ENCODE assay signal across 10 mouse cellular contexts in genomic region chr14:19737568-19737967, GRCm38 (mm10). TPM values are rescaled to one million over a fixed set of nuclear protein-coding genes. Genes with fewer than 3 reads are reported as not detected.
DNase-seq lines count a peak whose midpoint lies in the region; ATAC-seq and TF ChIP-seq lines count a peak whose summit lies in the region.
"Had no signal": no experiment of that assay in that cellular context is flagged by ENCODE, and none has a peak within 500 bp of the region (broad histone marks: within the 10 kb centered on the region; RNA-seq: fewer than 3 reads in every experiment).

No protein-coding gene starts in this region.

- intact Hi-C loops in gastrocnemius, adult 2 months (cut with DNase I) = no loop called here

- TF ChIP-seq POLR2A in myocyte (IDR thresholded peaks at IDR 0.05; ENCODE audit: insufficient read length, low read depth) = no peak

- H3K27ac ChIP-seq in gastrocnemius, adult 2 months = peak overlapping the region; percentile 58
- H3K27ac ChIP-seq in liver, embryonic 11.5 days (ENCODE audit: low read depth, low read length) = peak overlapping the region; percentile 25; the same call in 1 of the 2 replicates
- H3K27ac ChIP-seq in forebrain, embryonic 14.5 days (ENCODE audit: low read depth, low read length) = peak overlapping the region; percentile 3; the same call in 1 of the 2 replicates

- DNase-seq in gastrocnemius, adult 2 months = no peak
- DNase-seq in gastrocnemius, postnatal 25 days = no peak
- DNase-seq in liver, embryonic 11.5 days (ENCODE audit: low spot score) = no peak
- no peak for DNase-seq in liver
- DNase-seq in forebrain, embryonic 14.5 days (ENCODE audit: low spot score) = no peak
- DNase-seq in left cerebral cortex, adult 9 months (ENCODE audit: low spot score in 2 of 2) = no peak
- DNase-seq in spleen, adult 12 weeks (ENCODE audit: low spot score) = no peak
- DNase-seq: cerebellum, postnatal 10 days; spleen, adult 18-20 months had no signal

- no peaks in the 10 kb centered on the region for H3K79me2 ChIP-seq in myocyte (ENCODE audit: control insufficient read depth, insufficient read depth)

- no peak overlapping the region for H3K4me2 ChIP-seq in liver, embryonic 11.5 days
- H3K4me2 ChIP-seq in forebrain, embryonic 14.5 days (ENCODE audit: low read length) = no peak overlapping the region
- peak overlapping the region; percentile 56 for H3K4me2 ChIP-seq in myocyte (ENCODE audit: low read depth)

- no peak overlapping the region for H3K9ac ChIP-seq in liver, embryonic 11.5 days (ENCODE audit: low read depth, low read length)
- H3K9ac ChIP-seq in forebrain, embryonic 14.5 days (ENCODE audit: low read length) = no peak overlapping the region

- no peak; the same call in 1 of the 2 replicates for ATAC-seq in liver, embryonic 11.5 days (replicated peaks; ENCODE audit: low FRiP score)
- ATAC-seq in forebrain, embryonic 14.5 days = no peak

- H3K36me3 ChIP-seq in liver, embryonic 11.5 days (ENCODE audit: control insufficient read depth, insufficient read depth, low read length) = no peaks in the 10 kb centered on the region
- no peaks in the 10 kb centered on the region for H3K36me3 ChIP-seq in forebrain, embryonic 14.5 days (ENCODE audit: control insufficient read depth, insufficient read depth, low read length)
- no peaks in the 10 kb centered on the region for H3K36me3 ChIP-seq in myocyte (ENCODE audit: control insufficient read depth, insufficient read depth)

- H3ac ChIP-seq in myocyte (ENCODE audit: control insufficient read depth, insufficient read length) = no peak overlapping the region

- H3K9me3 ChIP-seq in liver, embryonic 11.5 days (ENCODE audit: control insufficient read depth, low read length) = no peaks in the 10 kb centered on the region
- H3K9me3 ChIP-seq in forebrain, embryonic 14.5 days (replicated peaks; ENCODE audit: control insufficient read depth, low read length) = no peaks in the 10 kb centered on the region

- no peaks in the 10 kb centered on the region for H3K27me3 ChIP-seq in liver, embryonic 11.5 days (replicated peaks; ENCODE audit: control insufficient read depth, insufficient read depth, low read length)
- no peaks in the 10 kb centered on the region for H3K27me3 ChIP-seq in forebrain, embryonic 14.5 days (replicated peaks; ENCODE audit: control insufficient read depth, insufficient read depth, low read length)
- H3K27me3 ChIP-seq in myocyte (ENCODE audit: control insufficient read depth, insufficient read depth, insufficient read length) = no peaks in the 10 kb centered on the region

- H3K4me1 ChIP-seq in liver, embryonic 11.5 days (replicated peaks; ENCODE audit: control insufficient read depth, insufficient read depth, low read length) = no peaks in the 10 kb centered on the region
- peaks cover 3% of the 10 kb centered on the region; the same call in 1 of the 2 replicates for H3K4me1 ChIP-seq in forebrain, embryonic 14.5 days (ENCODE audit: control insufficient read depth, insufficient read depth, low read length)

- no peak for TF ChIP-seq CTCF in gastrocnemius, adult 2 months (IDR thresholded peaks at IDR 0.05)

- no peak overlapping the region for H3K4me3 ChIP-seq in gastrocnemius, adult 2 months
- H3K4me3 ChIP-seq in liver, embryonic 11.5 days (ENCODE audit: low read depth, low read length) = no peak overlapping the region
- H3K4me3 ChIP-seq in forebrain, embryonic 14.5 days (ENCODE audit: low read depth, low read length) = no peak overlapping the region
- H3K4me3 ChIP-seq in myocyte = no peak overlapping the region

TF ChIP-seq in myocyte, 11 proteins besides CTCF, POLR2A, EP300 and RAD21:
- TF ChIP-seq MYOD1 (IDR thresholded peaks at IDR 0.05; ENCODE audit: control insufficient read depth in 1 of 3, insufficient read length in 2 of 3, low read depth in 2 of 3) = peak in 1 of 3 experiments; percentile 42
- no peak for TF ChIP-seq USF1 (IDR thresholded peaks at IDR 0.05; ENCODE audit: low read depth)
- TF ChIP-seq SRF (IDR thresholded peaks at IDR 0.05; ENCODE audit: control insufficient read depth, insufficient read length, low read depth) = no peak
- no peak for TF ChIP-seq MAX (IDR thresholded peaks at IDR 0.05; ENCODE audit: low read depth)
- TF ChIP-seq MYOG (IDR thresholded peaks at IDR 0.05; ENCODE audit: control insufficient read depth in 1 of 3, insufficient read depth in 1 of 3, insufficient read length in 2 of 3, low read depth in 2 of 3) = peak in 1 of 3 experiments; percentile 40
- TF ChIP-seq TCF3 (IDR thresholded peaks at IDR 0.05; ENCODE audit: insufficient read length, low read depth) = no peak
- TF ChIP-seq POLR2AphosphoS2 (IDR thresholded peaks at IDR 0.05; ENCODE audit: insufficient read length, low read depth) = no peak
TF ChIP-seq in myocyte: peak in this region for 2.

RNA-seq across cellular contexts. Expression of gene Nid2, which starts 13.5 kb away (rescaled TPM):
- total RNA-seq in gastrocnemius, adult 2 months (2021) = 1 to 10 TPM; 6.5 to 7.6 TPM
- total RNA-seq in gastrocnemius, postnatal 25 days (2021) = 10 to 100 TPM; 13.5 to 14.9 TPM
- polyA plus RNA-seq in liver, embryonic 11.5 days (2014; fragmentation: Nextera tagmentation; extraction: Ambion mirVana) = 44.1 and 45.2 TPM in 2 replicates
- polyA plus RNA-seq in forebrain, embryonic 14.5 days (2014; fragmentation: Nextera tagmentation; extraction: Ambion mirVana) = 30.9 and 37.4 TPM in 2 replicates
- 52.6 TPM for polyA plus RNA-seq in myocyte (2012; fragmentation: generic; extraction: Trizol)

Comparison
In these comparisons a context has a peak if more than half of its experiments do, and no peak if none do; other contexts are left out.
1. H3K27ac ChIP-seq: peak in every context shown above with its lines; median percentile 58 in gastrocnemius, adult 2 months; 25 in liver, embryonic 11.5 days; 3 in forebrain, embryonic 14.5 days.